Mouse (Mus musculus): ENCODE results near the gene Lipe. TPM values are rescaled to one million over a fixed set of nuclear protein-coding genes. Genes with fewer than 3 reads are reported as not detected.

Gene Lipe
- polyA plus RNA-seq, 1 experiment from 2014 or later, result 5.3 TPM

- H3K36me3 ChIP-seq (ENCODE audit: control insufficient read depth, insufficient read depth, low read length), result peaks cover 81% of the 10 kb centered on the region
- no peak overlapping the region for H3K4me2 ChIP-seq (ENCODE audit: low read length)
- no peak overlapping the region for H3K27ac ChIP-seq (ENCODE audit: low read depth, low read length)
- DNase-seq (ENCODE audit: low spot score) (no peak), ATAC-seq (no peak)
- 0 out of 2 replicates have a peak, but pooled peaks cover 4% of the 10 kb centered on the region for H3K27me3 ChIP-seq (replicated peaks; ENCODE audit: control insufficient read depth, insufficient read depth, low read length)
- H3K4me1 ChIP-seq (ENCODE audit: control insufficient read depth, insufficient read depth, low read length), result no peaks in the 10 kb centered on the region
- whole genome bisulfite sequencing, result 91% methylated on average over 12 of the region's 12 CpGs
- no peak overlapping the region for H3K9ac ChIP-seq (ENCODE audit: low read length)
- no peaks in the 10 kb centered on the region for H3K9me3 ChIP-seq (replicated peaks; ENCODE audit: control insufficient read depth, low read length)
- H3K4me3 ChIP-seq (ENCODE audit: low read depth, low read length), result no peak overlapping the region
Measured at GRCm38 (mm10) chr7:25385259-25385658, 13.3 kb downstream of the Lipe start.

GRCm38 (mm10) chr7:25384818-25385217 lies 13.7 kb downstream of the Lipe start:
- Histone ChIP-seq H3K4me3 (ENCODE audit: low read depth, low read length) (no peak overlapping the region), H3K4me1 (ENCODE audit: control insufficient read depth, insufficient read depth, low read length) (no peaks in the 10 kb centered on the region; the same call in 1 of the 2 replicates), H3K9ac (ENCODE audit: low read length) (no peak overlapping the region), H3K27ac (ENCODE audit: low read depth, low read length) (no peak overlapping the region), H3K4me2 (ENCODE audit: low read length) (no peak overlapping the region), H3K9me3 (replicated peaks; ENCODE audit: control insufficient read depth, low read length) (no peaks in the 10 kb centered on the region), H3K27me3 (replicated peaks; ENCODE audit: control insufficient read depth, insufficient read depth, low read length) (0 out of 2 replicates have a peak, but pooled peaks cover 4% of the 10 kb centered on the region), H3K36me3 (ENCODE audit: control insufficient read depth, insufficient read depth, low read length) (peaks cover 82% of the 10 kb centered on the region)
- no peak for DNase-seq (ENCODE audit: low spot score)
- ATAC-seq, result no peak
- WGBS, result 87% methylated on average over 9 of the region's 9 CpGs

GRCm38 (mm10) chr7:25384318-25384717 lies 14.2 kb downstream of the Lipe start:
- 89% methylated on average over 13 of the region's 13 CpGs for WGBS
- Histone ChIP-seq H3K9me3 (replicated peaks; ENCODE audit: control insufficient read depth, low read length) (no peaks in the 10 kb centered on the region), H3K4me1 (ENCODE audit: control insufficient read depth, insufficient read depth, low read length) (no peaks in the 10 kb centered on the region; the same call in 1 of the 2 replicates), H3K36me3 (ENCODE audit: control insufficient read depth, insufficient read depth, low read length) (peaks cover 82% of the 10 kb centered on the region), H3K4me2 (ENCODE audit: low read length) (no peak overlapping the region), H3K27ac (ENCODE audit: low read depth, low read length) (no peak overlapping the region), H3K9ac (ENCODE audit: low read length) (no peak overlapping the region), H3K4me3 (ENCODE audit: low read depth, low read length) (no peak overlapping the region), H3K27me3 (replicated peaks; ENCODE audit: control insufficient read depth, insufficient read depth, low read length) (0 out of 2 replicates have a peak, but pooled peaks cover 4% of the 10 kb centered on the region)
- ATAC-seq, result no peak
- DNase-seq (ENCODE audit: low spot score), result no peak

DNA sequence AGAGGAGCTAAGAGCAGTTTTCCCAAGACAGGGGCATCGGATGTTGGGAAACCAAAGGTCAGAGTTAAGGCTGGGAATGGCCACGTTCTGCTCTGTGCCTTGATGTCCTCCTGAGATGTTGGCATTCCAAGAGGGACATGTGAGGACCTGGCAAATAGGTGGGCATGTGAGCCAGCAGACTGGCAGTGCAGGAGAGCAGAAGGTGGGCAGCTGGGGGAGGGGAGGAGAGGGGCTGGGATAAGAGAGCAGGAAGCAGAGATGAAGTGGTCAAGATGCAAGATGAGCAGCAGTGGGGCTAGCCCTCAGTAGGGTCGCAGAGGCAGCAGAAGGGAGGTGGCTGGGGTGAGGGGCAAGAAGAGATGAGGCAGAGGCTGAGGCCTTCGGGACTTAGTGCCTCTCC lies 14.6 kb downstream of the Lipe start:
- 81% methylated on average over 4 of the region's 4 CpGs for WGBS
- H3K9me3 ChIP-seq (replicated peaks; ENCODE audit: control insufficient read depth, low read length), result no peaks in the 10 kb centered on the region
- ATAC-seq (no peak), DNase-seq (ENCODE audit: low spot score) (no peak)
- no peak overlapping the region for H3K27ac ChIP-seq (ENCODE audit: low read depth, low read length)
- H3K27me3 ChIP-seq (replicated peaks; ENCODE audit: control insufficient read depth, insufficient read depth, low read length), result 0 out of 2 replicates have a peak, but pooled peaks cover 4% of the 10 kb centered on the region
- peaks cover 82% of the 10 kb centered on the region for H3K36me3 ChIP-seq (ENCODE audit: control insufficient read depth, insufficient read depth, low read length)
- H3K9ac ChIP-seq (ENCODE audit: low read length), result no peak overlapping the region
- no peaks in the 10 kb centered on the region; the same call in 1 of the 2 replicates for H3K4me1 ChIP-seq (ENCODE audit: control insufficient read depth, insufficient read depth, low read length)
- H3K4me2 ChIP-seq (ENCODE audit: low read length), result no peak overlapping the region
- H3K4me3 ChIP-seq (ENCODE audit: low read depth, low read length), result no peak overlapping the region

DNA sequence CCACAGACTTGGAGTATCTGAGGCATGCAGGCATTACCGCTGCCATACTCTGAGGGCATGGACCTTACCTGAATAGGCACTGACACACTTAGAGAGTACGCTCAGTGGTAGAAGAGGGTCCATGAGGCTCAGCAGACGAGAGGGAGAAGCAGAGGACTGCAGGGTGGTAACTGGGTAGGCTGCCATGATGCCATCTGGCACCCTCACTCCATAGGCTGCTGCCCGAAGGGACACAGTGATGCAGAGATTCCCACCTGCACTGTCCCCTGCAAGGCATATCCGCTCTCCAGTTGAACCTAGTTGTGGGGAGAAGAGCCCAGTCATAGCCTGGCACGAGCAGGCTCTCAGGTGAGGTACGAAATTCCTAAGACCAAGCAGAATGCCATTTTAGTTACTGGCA lies 15.1 kb downstream of the Lipe start:
- peaks cover 78% of the 10 kb centered on the region for H3K36me3 ChIP-seq (ENCODE audit: control insufficient read depth, insufficient read depth, low read length)
- no peak overlapping the region for H3K9ac ChIP-seq (ENCODE audit: low read length)

GRCm38 (mm10) chr7:25382541-25382940 lies 16.0 kb downstream of the Lipe start:
- Histone ChIP-seq H3K4me2 (ENCODE audit: low read length) (no peak overlapping the region), H3K27me3 (replicated peaks; ENCODE audit: control insufficient read depth, insufficient read depth, low read length) (0 out of 2 replicates have a peak, but pooled peaks cover 4% of the 10 kb centered on the region), H3K4me1 (ENCODE audit: control insufficient read depth, insufficient read depth, low read length) (no peaks in the 10 kb centered on the region; the same call in 1 of the 2 replicates), H3K27ac (ENCODE audit: low read depth, low read length) (no peak overlapping the region), H3K9ac (ENCODE audit: low read length) (no peak overlapping the region), H3K4me3 (ENCODE audit: low read depth, low read length) (no peak overlapping the region), H3K36me3 (ENCODE audit: control insufficient read depth, insufficient read depth, low read length) (peaks cover 70% of the 10 kb centered on the region), H3K9me3 (replicated peaks; ENCODE audit: control insufficient read depth, low read length) (no peaks in the 10 kb centered on the region)
- ATAC-seq (no peak), DNase-seq (ENCODE audit: low spot score) (no peak)

More for the DNA sequence above, 15.1 kb downstream of the Lipe start:
- DNase-seq (ENCODE audit: low spot score), result no peak
- no peak for ATAC-seq
- 92% methylated on average over 7 of the region's 7 CpGs for WGBS
- Histone ChIP-seq H3K4me2 (ENCODE audit: low read length) (no peak overlapping the region), H3K4me3 (ENCODE audit: low read depth, low read length) (no peak overlapping the region), H3K9me3 (replicated peaks; ENCODE audit: control insufficient read depth, low read length) (no peaks in the 10 kb centered on the region), H3K4me1 (ENCODE audit: control insufficient read depth, insufficient read depth, low read length) (no peaks in the 10 kb centered on the region; the same call in 1 of the 2 replicates), H3K27ac (ENCODE audit: low read depth, low read length) (no peak overlapping the region), H3K27me3 (replicated peaks; ENCODE audit: control insufficient read depth, insufficient read depth, low read length) (0 out of 2 replicates have a peak, but pooled peaks cover 4% of the 10 kb centered on the region)

DNA sequence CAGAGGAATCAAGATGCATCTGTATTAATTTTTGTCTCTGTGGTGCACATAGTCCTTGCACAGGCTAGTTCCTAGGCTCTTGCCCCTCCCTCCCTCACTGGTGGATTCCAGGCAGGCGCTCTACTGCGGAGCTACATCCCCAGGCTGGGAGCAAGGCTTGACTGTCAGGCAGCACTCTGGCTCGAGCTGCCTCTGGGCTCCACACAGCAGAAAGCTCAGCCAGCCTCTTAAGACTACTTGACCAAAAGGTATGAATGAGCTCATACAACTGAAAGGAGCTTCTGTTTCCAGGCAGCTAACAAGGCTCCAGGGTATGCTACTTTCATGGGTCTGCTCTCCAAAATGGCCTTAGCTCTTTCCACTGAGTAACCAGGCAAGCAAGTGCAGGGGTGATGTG lies 17.2 kb downstream of the Lipe start:
- H3K4me1 ChIP-seq (ENCODE audit: control insufficient read depth, insufficient read depth, low read length), result no peaks in the 10 kb centered on the region; the same call in 1 of the 2 replicates
- no peak overlapping the region for H3K4me2 ChIP-seq (ENCODE audit: low read length)
- H3K9me3 ChIP-seq (replicated peaks; ENCODE audit: control insufficient read depth, low read length), result no peaks in the 10 kb centered on the region
- H3K9ac ChIP-seq (ENCODE audit: low read length), result no peak overlapping the region
- peaks cover 57% of the 10 kb centered on the region for H3K36me3 ChIP-seq (ENCODE audit: control insufficient read depth, insufficient read depth, low read length)
- H3K27me3 ChIP-seq (replicated peaks; ENCODE audit: control insufficient read depth, insufficient read depth, low read length), result 0 out of 2 replicates have a peak, but pooled peaks cover 4% of the 10 kb centered on the region
- no peak overlapping the region for H3K27ac ChIP-seq (ENCODE audit: low read depth, low read length)
- no peak for ATAC-seq
- no peak overlapping the region for H3K4me3 ChIP-seq (ENCODE audit: low read depth, low read length)
- no peak for DNase-seq (ENCODE audit: low spot score)
- WGBS, result 29% methylated on average over 3 of the region's 3 CpGs

- Histone ChIP-seq H3K4me2 (ENCODE audit: low read length) (peak overlapping the region; percentile 60), H3K4me3 (ENCODE audit: low read depth, low read length) (no peak overlapping the region), H3K9me3 (replicated peaks; ENCODE audit: control insufficient read depth, low read length) (no peaks in the 10 kb centered on the region), H3K27me3 (replicated peaks; ENCODE audit: control insufficient read depth, insufficient read depth, low read length) (0 out of 2 replicates have a peak, but pooled peaks cover 4% of the 10 kb centered on the region), H3K4me1 (ENCODE audit: control insufficient read depth, insufficient read depth, low read length) (no peaks in the 10 kb centered on the region; the same call in 1 of the 2 replicates), H3K9ac (ENCODE audit: low read length) (no peak overlapping the region), H3K36me3 (ENCODE audit: control insufficient read depth, insufficient read depth, low read length) (peaks cover 52% of the 10 kb centered on the region), H3K27ac (ENCODE audit: low read depth, low read length) (no peak overlapping the region)
- DNase-seq (ENCODE audit: low spot score), result no peak
- WGBS, result 58% methylated on average over 18 of the region's 18 CpGs
- ATAC-seq, result no peak
Measured at GRCm38 (mm10) chr7:25380392-25381283, 17.9 kb downstream of the Lipe start.

Data from forebrain, embryonic 14.5 days (tissue).